Mouse (Mus musculus) gonadal fat pad, adult 2 months (tissue): ENCODE results near the gene Luc7l2. TPM values are rescaled to one million over a fixed set of nuclear protein-coding genes. Genes with fewer than 3 reads are reported as not detected.

Experiments used
- DNase-seq: peaks from one replicate; pipeline ENCODE4 v3.0.0-alpha.2; 2012; ENCODE audit warnings: low read depth
- polyA plus RNA-seq: library from polyadenylated mRNA; depleted of rRNA; stranded (reverse); fragments of >200 nt; gene quantifications from 2 replicates; pipeline ENCODE4 v1.2.3, GENCODE M21; 2012; rRNA removed

Luc7l2 gene
- polyA plus RNA-seq, 1 experiment, result 21.9 TPM

DNA sequence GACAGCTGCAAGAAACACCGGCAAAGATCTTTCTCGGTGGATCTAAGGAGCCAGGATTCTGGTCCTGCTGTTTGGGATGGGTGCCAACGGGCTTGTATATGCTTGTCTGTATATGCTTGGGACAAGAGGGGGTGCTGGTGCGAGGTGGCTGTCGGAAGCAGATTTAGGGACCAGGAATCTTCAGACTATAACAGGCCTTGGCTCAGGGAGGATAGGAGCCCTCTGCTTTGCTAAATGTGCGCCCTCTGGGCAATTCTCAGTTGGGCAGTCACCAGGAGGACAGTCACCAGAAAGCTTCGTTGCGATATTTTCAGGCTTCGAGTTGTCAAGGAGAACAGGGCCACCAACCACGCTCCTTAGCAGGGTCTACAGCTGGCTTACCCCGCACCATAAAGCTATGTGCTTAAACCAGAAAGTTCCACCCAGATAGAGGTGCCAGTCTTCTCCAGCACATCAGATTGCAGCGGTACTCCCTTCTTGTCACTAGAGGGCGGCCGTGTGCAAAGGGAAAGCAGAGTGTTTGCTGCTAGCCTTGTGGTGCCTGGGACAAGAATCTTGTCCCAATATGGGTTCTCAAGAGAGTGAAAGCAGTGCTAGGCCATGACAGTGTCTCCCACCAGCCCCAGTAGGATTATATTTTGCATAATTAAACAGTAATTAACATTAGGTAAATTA is 99.3 kb downstream of the Luc7l2 start:
- no peak for DNase-seq

Other genes with a start within 250 kb of the Luc7l2 start
- 23.3 and 26.6 TPM in 2 replicates for gene Zc3hav1, start 196.7 kb upstream of the Luc7l2 start, polyA plus RNA-seq
- gene Ttc26, start 169.9 kb upstream of the Luc7l2 start, polyA plus RNA-seq, result 1.3 and 1.5 TPM in 2 replicates
- 9.3 TPM in 2 replicates for gene Ubn2, start 117.4 kb upstream of the Luc7l2 start, polyA plus RNA-seq
- 153 and 181 TPM in 2 replicates for gene Fmc1, start 17.8 kb upstream of the Luc7l2 start, polyA plus RNA-seq
- gene Klrg2, start 85.9 kb downstream of the Luc7l2 start, polyA plus RNA-seq, result 8.8 and 13.4 TPM in 2 replicates
- 38.3 and 43.5 TPM in 2 replicates for gene Clec2l, start 111.7 kb downstream of the Luc7l2 start, polyA plus RNA-seq